Mouse (Mus musculus) neural tube, embryonic 14.5 days (tissue): ENCODE measurements around the gene Gm20403. TPM values are rescaled to one million over a fixed set of nuclear protein-coding genes. Genes with fewer than 3 reads are reported as not detected.
"Not testable (repeated sequence)": the region's sequence is repeated elsewhere in the genome, so short reads cannot be mapped to it uniquely, and the experiment has no call there.

Experiments
- ATAC-seq: fragments of 200-750 bp; cut with Nextera tagmentation; 2 replicates; pipeline ENCODE4 v1.8.0; 2017; ENCODE audit warnings: low read depth, mild to moderate bottlenecking, moderate TSS enrichment, moderate library complexity
- H3K27ac ChIP-seq: fragments of 300-500 bp; sonication (generic); 2 replicates; pipeline ENCODE4 v1.5.1; 2014; ENCODE audit warnings: low read depth, mild to moderate bottlenecking, control low read depth, low read length, moderate library complexity, mixed read lengths
- H3K27me3 ChIP-seq: fragments of 300-500 bp; sonication (generic); 2 replicates; pipeline ENCODE4 v1.6.1; 2014; ENCODE audit warnings: low read length; ENCODE audit not compliant: control insufficient read depth, insufficient read depth
- H3K36me3 ChIP-seq: fragments of 300-500 bp; sonication (generic); 2 replicates; pipeline ENCODE4 v1.6.1; 2014; ENCODE audit warnings: low read length, mixed read lengths; ENCODE audit not compliant: control insufficient read depth, insufficient read depth
- H3K4me1 ChIP-seq: fragments of 300-500 bp; sonication (generic); 2 replicates; pipeline ENCODE4 v1.6.1; 2014; ENCODE audit warnings: low read length; ENCODE audit not compliant: control insufficient read depth, insufficient read depth
- H3K4me2 ChIP-seq: fragments of 300-500 bp; sonication (generic); 2 replicates; pipeline ENCODE4 v1.6.1; 2014; ENCODE audit warnings: mild to moderate bottlenecking, low read depth, low read length, control low read depth
- H3K4me3 ChIP-seq: fragments of 300-500 bp; sonication (generic); 2 replicates; pipeline ENCODE4 v1.5.1; 2014; ENCODE audit warnings: low read depth, low read length, control low read depth, mixed read lengths
- H3K9ac ChIP-seq: fragments of 300-500 bp; sonication (generic); replicated peaks from 2 replicates; pipeline ENCODE4 v1.6.1; 2014; ENCODE audit warnings: low read depth, mild to moderate bottlenecking, control low read depth, low read length, mixed read lengths
- H3K9me3 ChIP-seq: fragments of 300-500 bp; sonication (generic); 2 replicates; pipeline ENCODE4 v1.6.1; 2016; ENCODE audit warnings: low read length; ENCODE audit not compliant: control insufficient read depth
- WGBS: fragments of 180-500 bp; shearing (Covaris S2); extraction: QIAGEN DNeasy Blood & Tissue Kit; methylation state at CpG from one replicate; pipeline ENCODE4 v1.1.7; 2014; 5-methylcytosine and 5-hydroxymethylcytosine counted together
- polyA plus RNA-seq: library from polyadenylated mRNA; unstranded; fragments of >200 nt; fragmentation: Nextera tagmentation; extraction: Ambion mirVana; gene quantifications from 2 replicates; pipeline ENCODE4 v1.2.1, GENCODE M21; 2014

Gm20403 gene
- polyA plus RNA-seq, 1 experiment from 2014 or later = not detected

DNA sequence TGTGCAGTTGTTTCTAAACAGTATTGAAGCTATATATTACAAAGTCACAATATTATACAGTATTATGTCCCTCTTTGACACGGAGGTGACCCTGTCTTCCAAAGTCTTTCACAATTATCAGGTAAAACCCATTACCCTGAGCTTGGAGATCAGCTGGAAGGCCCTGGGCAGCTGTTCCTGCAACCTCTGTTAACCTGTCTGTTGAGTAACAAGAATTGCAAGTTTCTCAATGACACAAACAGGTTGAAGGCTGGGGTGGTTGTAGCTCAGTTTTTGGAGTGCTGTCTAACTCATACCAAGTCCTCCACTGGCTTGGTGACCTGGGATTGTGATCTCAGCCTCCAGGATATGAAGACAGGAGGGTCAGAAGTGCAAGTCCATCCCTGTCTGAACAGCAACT is 26.7 kb upstream of the Gm20403 start:
- Histone ChIP-seq H3K36me3 (no peaks in the 10 kb centered on the region), H3K9ac (no peak overlapping the region), H3K4me1 (no peaks in the 10 kb centered on the region), H3K27ac (no peak overlapping the region), H3K4me3 (no peak overlapping the region), H3K9me3 (no peaks in the 10 kb centered on the region), H3K27me3 (no peaks in the 10 kb centered on the region), H3K4me2 (no peak overlapping the region)
- WGBS = 78% methylated on average over 1 of the region's 1 CpGs
- no peak for ATAC-seq

- Histone ChIP-seq H3K9ac (no peak overlapping the region), H3K4me1 (no peaks in the 10 kb centered on the region), H3K27me3 (no peaks in the 10 kb centered on the region), H3K4me3 (no peak overlapping the region), H3K27ac (no peak overlapping the region), H3K36me3 (no peaks in the 10 kb centered on the region), H3K4me2 (no peak overlapping the region), H3K9me3 (no peaks in the 10 kb centered on the region)
- WGBS = 90% methylated on average over 14 of the region's 14 CpGs
- no peak for ATAC-seq
Observed at GRCm38 (mm10) chr12:55007361-55008008, 21.2 kb upstream of the Gm20403 start.

DNA sequence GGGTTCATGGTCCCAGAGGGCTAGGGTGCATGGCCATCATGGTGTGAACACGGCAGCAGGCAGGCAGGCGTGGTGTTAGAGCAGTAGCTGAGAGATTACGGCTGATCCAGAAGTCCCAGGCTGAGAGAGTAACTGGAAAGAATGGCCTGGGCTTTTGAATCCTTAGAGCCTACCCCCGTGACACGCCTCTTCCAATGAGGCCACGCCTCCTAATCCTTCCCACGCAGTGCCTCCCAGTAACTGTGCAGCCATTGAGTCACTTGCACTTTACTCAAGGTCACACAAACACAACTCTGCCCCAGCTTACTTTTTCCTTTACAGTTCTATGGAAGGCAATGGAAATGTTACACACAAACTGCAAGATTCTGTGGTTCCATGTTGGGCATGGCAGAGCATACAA is 19.7 kb upstream of the Gm20403 start:
- Histone ChIP-seq H3K9me3 (no peaks in the 10 kb centered on the region), H3K4me2 (no peak overlapping the region), H3K4me3 (no peak overlapping the region), H3K9ac (no peak overlapping the region), H3K27ac (no peak overlapping the region), H3K36me3 (no peaks in the 10 kb centered on the region), H3K4me1 (no peaks in the 10 kb centered on the region), H3K27me3 (no peaks in the 10 kb centered on the region)
- 97% methylated on average over 7 of the region's 7 CpGs for WGBS
- no peak for ATAC-seq

- Histone ChIP-seq H3K4me2 (no peak overlapping the region), H3K27me3 (no peaks in the 10 kb centered on the region), H3K4me1 (no peaks in the 10 kb centered on the region), H3K27ac (no peak overlapping the region), H3K36me3 (no peaks in the 10 kb centered on the region), H3K9ac (no peak overlapping the region), H3K9me3 (no peaks in the 10 kb centered on the region), H3K4me3 (no peak overlapping the region)
- 89% methylated on average over 3 of the region's 3 CpGs for WGBS
- ATAC-seq = no peak
Observed at GRCm38 (mm10) chr12:55004396-55004795, 18.1 kb upstream of the Gm20403 start.

DNA sequence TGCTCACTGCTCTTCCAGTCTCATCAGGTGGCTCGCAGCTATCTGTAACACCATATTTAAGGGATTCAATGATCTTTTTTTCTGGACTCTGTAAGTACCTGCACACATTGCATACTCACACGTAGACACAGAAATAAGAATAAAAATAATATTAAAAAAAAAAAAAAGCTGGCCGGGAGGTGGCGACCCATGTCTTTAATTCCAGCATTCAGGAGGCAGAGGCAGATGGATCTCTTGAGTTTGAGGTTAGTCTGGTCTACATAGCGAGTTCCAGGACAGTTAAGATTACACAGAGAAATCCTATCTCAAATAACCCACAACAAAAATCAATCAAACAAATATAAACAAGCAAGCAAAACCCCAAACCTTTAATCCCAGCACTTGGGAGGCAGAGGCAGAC is 17.5 kb upstream of the Gm20403 start:
- no peak overlapping the region for H3K4me3 ChIP-seq
- no peaks in the 10 kb centered on the region for H3K4me1 ChIP-seq
- no peak overlapping the region for H3K27ac ChIP-seq
- H3K4me2 ChIP-seq = no peak overlapping the region
- no peak for ATAC-seq
- H3K27me3 ChIP-seq = no peaks in the 10 kb centered on the region
- no peaks in the 10 kb centered on the region for H3K36me3 ChIP-seq
- WGBS = 88% methylated on average over 5 of the region's 5 CpGs
- H3K9me3 ChIP-seq = no peaks in the 10 kb centered on the region
- no peak overlapping the region for H3K9ac ChIP-seq

DNA sequence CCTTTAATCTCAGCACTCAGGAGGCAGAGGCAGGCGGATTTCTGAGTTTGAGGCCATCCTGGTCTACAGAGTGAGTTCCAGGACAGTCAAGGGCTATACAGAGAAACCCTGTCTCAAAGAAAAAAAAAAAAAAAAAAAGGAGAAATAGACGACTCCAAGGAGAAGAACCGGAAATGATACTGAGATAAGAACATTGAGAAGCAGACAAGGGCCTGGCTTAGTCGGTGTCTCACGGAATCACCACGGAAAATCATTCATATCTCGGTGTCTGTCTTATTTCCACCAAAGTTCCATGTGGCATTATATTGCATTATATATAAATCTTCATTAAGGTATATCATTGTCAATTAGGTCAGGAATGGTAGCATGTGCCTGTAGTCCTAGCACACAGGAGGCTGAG is 16.2 kb upstream of the Gm20403 start:
- H3K4me2 ChIP-seq, ATAC-seq, H3K4me3 ChIP-seq, H3K36me3 ChIP-seq, H3K27ac ChIP-seq, H3K27me3 ChIP-seq, H3K9ac ChIP-seq, H3K9me3 ChIP-seq, H3K4me1 ChIP-seq: not testable (repeated sequence)
- WGBS = 92% methylated on average over 7 of the region's 7 CpGs

- no peaks in the 10 kb centered on the region for H3K36me3 ChIP-seq
- no peak overlapping the region for H3K4me3 ChIP-seq
- no peak overlapping the region for H3K4me2 ChIP-seq
- H3K9me3 ChIP-seq = no peaks in the 10 kb centered on the region
- no peaks in the 10 kb centered on the region for H3K4me1 ChIP-seq
- ATAC-seq = no peak
- no peak overlapping the region for H3K27ac ChIP-seq
- H3K27me3 ChIP-seq = no peaks in the 10 kb centered on the region
- WGBS = 83% methylated on average over 14 of the region's 14 CpGs
- no peak overlapping the region for H3K9ac ChIP-seq
Observed at GRCm38 (mm10) chr12:54999016-54999690, 12.8 kb upstream of the Gm20403 start.

GRCm38 (mm10) chr12:54998411-54998810 is 12.1 kb upstream of the Gm20403 start:
- Histone ChIP-seq H3K9ac (no peak overlapping the region), H3K4me1 (no peaks in the 10 kb centered on the region), H3K4me2 (no peak overlapping the region), H3K27ac (no peak overlapping the region), H3K27me3 (no peaks in the 10 kb centered on the region), H3K36me3 (no peaks in the 10 kb centered on the region), H3K9me3 (no peaks in the 10 kb centered on the region), H3K4me3 (no peak overlapping the region)
- WGBS = 74% methylated on average over 5 of the region's 5 CpGs
- no peak for ATAC-seq

DNA sequence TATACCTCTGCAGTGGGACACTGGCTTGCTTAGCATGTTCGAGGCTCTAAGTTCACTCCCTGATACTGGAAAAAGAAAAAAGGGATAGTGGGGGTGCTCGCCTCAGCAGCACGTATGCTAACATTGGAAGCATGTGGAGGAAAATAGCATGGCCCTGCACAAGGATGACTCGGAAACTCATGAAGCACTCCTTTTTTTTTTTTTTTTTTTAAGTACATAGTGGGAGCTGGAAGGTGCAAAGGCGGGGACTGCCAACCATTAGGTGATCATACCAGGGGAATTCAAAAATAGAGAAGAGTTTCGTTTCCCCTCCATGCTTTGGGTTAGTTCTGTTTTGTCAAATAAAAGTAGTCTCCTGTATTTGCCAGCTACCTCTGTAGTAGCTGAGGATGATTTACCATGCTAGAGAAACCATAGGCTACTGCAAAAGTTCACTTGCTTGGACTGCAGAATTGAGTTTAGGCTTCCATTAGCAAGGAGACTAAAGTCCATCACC is 10.7 kb upstream of the Gm20403 start:
- Histone ChIP-seq H3K4me2 (no peak overlapping the region), H3K9ac (no peak overlapping the region), H3K27me3 (no peaks in the 10 kb centered on the region), H3K4me1 (no peaks in the 10 kb centered on the region), H3K9me3 (no peaks in the 10 kb centered on the region), H3K36me3 (no peaks in the 10 kb centered on the region), H3K27ac (no peak overlapping the region), H3K4me3 (no peak overlapping the region)
- ATAC-seq = no peak
- WGBS = 89% methylated on average over 6 of the region's 6 CpGs
